8 mouse cellular contexts compared by ENCODE assay signal in genomic region chr9:77756076-77756475, GRCm38 (mm10). TPM values are rescaled to one million over a fixed set of nuclear protein-coding genes. Genes with fewer than 3 reads are reported as not detected.
DNase-seq lines count a peak whose midpoint lies in the region; ATAC-seq and TF ChIP-seq lines count a peak whose summit lies in the region.

No protein-coding gene starts in this region.

- H3K27ac ChIP-seq in bone marrow, adult 2 months (ENCODE audit: control insufficient read depth, insufficient read depth, low read depth, low read length, poor library complexity), result peak overlapping the region; percentile 9; the same call in 1 of the 2 replicates
- peak overlapping the region; percentile 92 for H3K27ac ChIP-seq in liver, embryonic 13.5 days
- H3K27ac ChIP-seq in small intestine, adult 2 months (ENCODE audit: insufficient read depth, low read depth, low read length), result no peak overlapping the region

- peak overlapping the region; percentile 93 for H3K9ac ChIP-seq in liver, embryonic 13.5 days

- TF ChIP-seq CTCF in lung, adult 2 months (IDR thresholded peaks at IDR 0.05; ENCODE audit: insufficient read depth, low read length), result peak; percentile 24; the same call in 1 of the 2 replicates
- TF ChIP-seq CTCF in bone marrow, adult 2 months (IDR thresholded peaks at IDR 0.05; ENCODE audit: control insufficient read depth, insufficient read depth, low read length), result peak; percentile 24; the same call in 1 of the 2 replicates
- TF ChIP-seq CTCF in small intestine, adult 2 months (IDR thresholded peaks at IDR 0.05; ENCODE audit: extremely low read depth, insufficient read length, insufficient replicate concordance, low read depth, low read length), result peak; percentile 20; the same call in 1 of the 2 replicates

- H3K4me1 ChIP-seq in lung, adult 2 months (ENCODE audit: control insufficient read depth, insufficient read depth, low read length), result peaks cover 2% of the 10 kb centered on the region; the same call in 1 of the 2 replicates
- H3K4me1 ChIP-seq in bone marrow, adult 2 months (ENCODE audit: control insufficient read depth, insufficient read depth, low read length), result no peaks in the 10 kb centered on the region; the same call in 1 of the 2 replicates
- peaks cover 58% of the 10 kb centered on the region for H3K4me1 ChIP-seq in liver, embryonic 13.5 days (replicated peaks)
- H3K4me1 ChIP-seq in small intestine, adult 2 months (ENCODE audit: control insufficient read depth, insufficient read depth, insufficient read length, low read length), result peaks cover 2% of the 10 kb centered on the region; the same call in 1 of the 2 replicates

- 21% methylated on average over 9 of the region's 9 CpGs for WGBS in lung, adult 2 months
- 11% methylated on average over 9 of the region's 9 CpGs for WGBS in bone marrow, adult 2 months
- 14% methylated on average over 9 of the region's 9 CpGs for WGBS in liver, embryonic 13.5 days (ENCODE audit: insufficient replicate concordance)
- 13% methylated on average over 9 of the region's 9 CpGs for WGBS in small intestine, adult 2 months

- 0 out of 2 replicates have a peak, but pooled peaks cover 8% of the 10 kb centered on the region for H3K27me3 ChIP-seq in liver, embryonic 13.5 days
- no peaks in the 10 kb centered on the region for H3K27me3 ChIP-seq in small intestine, adult 2 months (ENCODE audit: control insufficient read depth, insufficient read depth, low read length)

- no peaks in the 10 kb centered on the region for H3K9me3 ChIP-seq in liver, embryonic 13.5 days (replicated peaks)

- H3K4me2 ChIP-seq in liver, embryonic 13.5 days, result peak overlapping the region; percentile 82

- no peak for TF ChIP-seq POLR2A in lung, adult 2 months (IDR thresholded peaks at IDR 0.05; ENCODE audit: borderline replicate concordance, extremely low read depth, low read depth, low read length)
- TF ChIP-seq POLR2A in bone marrow, adult 2 months (IDR thresholded peaks at IDR 0.05; ENCODE audit: borderline replicate concordance, control insufficient read depth, low read depth, low read length), result no peak
- no peak for TF ChIP-seq POLR2A in small intestine, adult 2 months (IDR thresholded peaks at IDR 0.05; ENCODE audit: low read depth, low read length)

- ATAC-seq in liver, embryonic 13.5 days (ENCODE audit: low read depth), result no peak

- no peak for DNase-seq in lung, adult 2 months
- no peak for DNase-seq in lung, adult 18-20 months
- DNase-seq in forelimb bud, embryonic 11.5 days (ENCODE audit: low read depth, low spot score), result peak; percentile 46
- no peak for DNase-seq in liver, embryonic 13.5 days
- DNase-seq in layer of hippocampus, postnatal 36 days, result no peak
- no peak for DNase-seq in layer of hippocampus, postnatal 25 days (ENCODE audit: extremely low spot score in 1 of 2, low spot score in 1 of 2)

- H3K36me3 ChIP-seq in liver, embryonic 13.5 days, result peaks cover 27% of the 10 kb centered on the region
- no peaks in the 10 kb centered on the region for H3K36me3 ChIP-seq in small intestine, adult 2 months (ENCODE audit: control insufficient read depth, insufficient read depth, low read length)

- peak overlapping the region; percentile 35 for H3K4me3 ChIP-seq in lung, adult 2 months (replicated peaks; ENCODE audit: extremely low read depth, low read depth, low read length)
- H3K4me3 ChIP-seq in bone marrow, adult 2 months (replicated peaks; ENCODE audit: control insufficient read depth, low read depth, low read length), result peak overlapping the region; percentile 65
- H3K4me3 ChIP-seq in liver, embryonic 13.5 days (replicated peaks), result peak overlapping the region; percentile 95
- H3K4me3 ChIP-seq in small intestine, adult 2 months (ENCODE audit: low read depth, low read length), result no peak overlapping the region

RNA-seq across cellular contexts. Expression of gene Gclc, which starts 1.7 kb away (rescaled TPM):
- polyA plus RNA-seq in lung, adult 2 months (2012; rRNA removed), result 40.4 and 49.3 TPM in 2 replicates
- polyA plus RNA-seq in bone marrow, adult 2 months (2011; ENCODE audit: insufficient read depth, insufficient read length, low replicate concordance, missing spikeins), result 39.7 and 42.6 TPM in 2 replicates
- 23.5 and 25.1 TPM in 2 replicates for polyA plus RNA-seq in liver, embryonic 13.5 days (2015; fragmentation: Nextera tagmentation; extraction: Ambion mirVana)
- polyA plus RNA-seq in small intestine, adult 2 months (2012; rRNA removed), result 8.5 and 13.0 TPM in 2 replicates
- 10 to 100 TPM; 44.9 TPM for total RNA-seq in layer of hippocampus, postnatal 36 days (2021)
- total RNA-seq in layer of hippocampus, postnatal 25 days (2021), result 10 to 100 TPM; 46.2 to 47.5 TPM
